Mouse (Mus musculus) liver, postnatal 0 days (tissue): ENCODE measurements around the gene 1700025G04Rik.

ENCODE experiments used
- CTCF ChIP-seq: sonication (generic); IDR thresholded peaks from 2 replicates; pipeline ENCODE4 v1.5.1; 2016; ENCODE audit warnings: antibody characterized with exemption, low read depth
- EP300 ChIP-seq: IDR thresholded peaks from 2 replicates; pipeline ENCODE4 v1.6.1; 2016; ENCODE audit warnings: antibody characterized with exemption, low read depth, mild to moderate bottlenecking

DNA sequence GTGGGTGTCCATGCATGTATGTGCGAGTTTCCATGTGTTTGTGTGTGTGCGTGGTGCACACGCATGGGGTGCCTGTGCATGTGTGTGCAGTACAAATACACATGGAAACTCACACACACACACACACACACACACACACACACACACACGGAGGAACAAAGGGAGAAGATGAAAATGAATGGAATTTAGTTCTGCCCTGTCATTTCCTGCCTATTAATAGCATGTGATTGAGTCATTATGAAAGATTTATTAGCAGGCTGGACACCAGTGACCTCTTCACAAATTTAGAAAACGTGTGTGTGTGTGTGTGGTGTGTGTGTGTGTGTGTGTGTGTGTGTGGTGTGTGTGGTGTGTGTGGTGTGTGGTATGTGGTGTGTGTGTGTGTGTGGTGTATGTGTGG lies 217.0 kb downstream of the 1700025G04Rik start:
- TF ChIP-seq CTCF (no peak), EP300 (no peak)
